Mouse (Mus musculus): ENCODE measurements around the gene Arl5c.

The Arl5c gene

GRCm38 (mm10) chr11:97995564-97996288 lies at the start of gene Arl5c:
Gene Arl5c, minus strand, starts transcription at chr11:97996181.
- DNase-seq (ENCODE audit: low read depth): peak; percentile 95

- peak; percentile 61 for DNase-seq (ENCODE audit: low read depth)
Measured at GRCm38 (mm10) chr11:98045596-98045995, 49.6 kb upstream of the Arl5c start.

- DNase-seq (ENCODE audit: low read depth): no peak
Measured at GRCm38 (mm10) chr11:98044074-98044473, 48.1 kb upstream of the Arl5c start.

- no peak for DNase-seq (ENCODE audit: low read depth)
Measured at GRCm38 (mm10) chr11:98042741-98043140, 46.8 kb upstream of the Arl5c start.

GRCm38 (mm10) chr11:98040975-98041374 lies 45.0 kb upstream of the Arl5c start:
- no peak for DNase-seq (ENCODE audit: low read depth)

GRCm38 (mm10) chr11:98037871-98038270 lies 41.9 kb upstream of the Arl5c start:
- no peak for DNase-seq (ENCODE audit: low read depth)

GRCm38 (mm10) chr11:98035977-98036377 lies 40.0 kb upstream of the Arl5c start:
- DNase-seq (ENCODE audit: low read depth): peak; percentile 39

- no peak for DNase-seq (ENCODE audit: low read depth)
Measured at GRCm38 (mm10) chr11:98034840-98035239, 38.9 kb upstream of the Arl5c start.

GRCm38 (mm10) chr11:98034061-98034460 lies 38.1 kb upstream of the Arl5c start:
- DNase-seq (ENCODE audit: low read depth): no peak

- DNase-seq (ENCODE audit: low read depth): peak; percentile 91
Measured at GRCm38 (mm10) chr11:98031443-98031770, 35.4 kb upstream of the Arl5c start.

GRCm38 (mm10) chr11:98030701-98031442 lies 34.9 kb upstream of the Arl5c start:
- peak; percentile 46 for DNase-seq (ENCODE audit: low read depth)

GRCm38 (mm10) chr11:98027785-98028184 lies 31.8 kb upstream of the Arl5c start:
- DNase-seq (ENCODE audit: low read depth): no peak

GRCm38 (mm10) chr11:98027297-98027688 lies 31.3 kb upstream of the Arl5c start:
- DNase-seq (ENCODE audit: low read depth): no peak

- DNase-seq (ENCODE audit: low read depth): peak; percentile 95
Measured at GRCm38 (mm10) chr11:98026570-98027296, 30.8 kb upstream of the Arl5c start, which contains the start of gene Rpl19. Gene Rpl19, plus strand, starts transcription at chr11:98026710.

GRCm38 (mm10) chr11:98026248-98026569 lies 30.2 kb upstream of the Arl5c start:
- DNase-seq (ENCODE audit: low read depth): no peak

- no peak for DNase-seq (ENCODE audit: low read depth)
Measured at GRCm38 (mm10) chr11:98024516-98024915, 28.5 kb upstream of the Arl5c start.

GRCm38 (mm10) chr11:98022555-98023371 lies 26.8 kb upstream of the Arl5c start, which contains the start of gene Cacnb1:
Gene Cacnb1, minus strand, starts transcription at chr11:98023034.
- peak; percentile 82 for DNase-seq (ENCODE audit: low read depth)

- DNase-seq (ENCODE audit: low read depth): no peak
Measured at GRCm38 (mm10) chr11:98022253-98022554, 26.2 kb upstream of the Arl5c start.

GRCm38 (mm10) chr11:98021565-98022252 lies 25.7 kb upstream of the Arl5c start:
- DNase-seq (ENCODE audit: low read depth): peak; percentile 48

- DNase-seq (ENCODE audit: low read depth): no peak
Measured at GRCm38 (mm10) chr11:98021118-98021517, 25.1 kb upstream of the Arl5c start.

GRCm38 (mm10) chr11:98020710-98021109 lies 24.7 kb upstream of the Arl5c start:
- peak; percentile 50 for DNase-seq (ENCODE audit: low read depth)
